8 mouse cellular contexts compared by ENCODE assay signal in the genomic region with DNA sequence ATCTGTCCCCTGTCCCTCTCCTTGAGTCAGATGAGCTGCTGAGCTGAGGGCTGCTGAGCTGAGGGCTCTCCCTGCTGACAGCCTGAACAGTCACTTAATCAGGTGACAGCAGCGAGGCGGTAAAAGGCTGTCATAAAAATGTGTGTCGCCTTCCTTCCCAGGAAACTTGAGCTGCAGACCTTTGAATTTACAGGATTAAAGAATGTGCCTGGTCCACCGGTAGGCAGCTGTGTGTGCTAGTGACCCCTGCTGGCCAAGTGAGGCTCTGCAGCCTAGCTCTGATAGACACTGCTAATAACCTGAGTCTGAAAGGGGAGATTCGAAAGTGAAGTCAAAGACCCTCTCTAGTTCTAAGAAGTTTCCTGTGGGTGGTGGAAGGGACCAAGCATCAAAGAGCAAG. TPM values are rescaled to one million over a fixed set of nuclear protein-coding genes. Genes with fewer than 3 reads are reported as not detected.
A peak's percentile ranks its signal among the peaks of the same experiment; 100 is the strongest.
DNase-seq lines count a peak whose midpoint lies in the region; TF ChIP-seq lines count a peak whose summit lies in the region.

No protein-coding gene starts in this region.

- no peaks in the 10 kb centered on the region for H3K9me3 ChIP-seq in E14TG2a.4 (ENCODE audit: low read length)

- H3K27me3 ChIP-seq in E14TG2a.4 (ENCODE audit: insufficient read depth, low read length): peaks cover 43% of the 10 kb centered on the region

- intact Hi-C loops in heart, postnatal 10 days (cut with DNase I): loop anchor here (1.0 kb wide), 1 partner anchor 160 kb away; no protein-coding TSS in a partner anchor

- H3K4me1 ChIP-seq in E14TG2a.4 (replicated peaks; ENCODE audit: low read depth, low read length): no peaks in the 10 kb centered on the region

- TF ChIP-seq CTCF in E14TG2a.4 (conservative IDR thresholded peaks at IDR 0.05; ENCODE audit: low read length): peak; percentile 96

- peak; percentile 78 for DNase-seq in adrenal gland, postnatal 14 days
- peak; percentile 72 for DNase-seq in embryo, embryonic 11.5 days (ENCODE audit: low read depth, low spot score)
- peak; percentile 61 to 81 for DNase-seq in heart, postnatal 10 days
- peak; percentile 52 to 91 for DNase-seq in layer of hippocampus, adult 18-20 months (ENCODE audit: low spot score in 2 of 2)
- peak; percentile 68 for DNase-seq in lung, postnatal 10 days
- DNase-seq in retina, postnatal 7 days (ENCODE audit: low read depth, low spot score): peak; percentile 68
- peak; percentile 25 for DNase-seq in urinary bladder, postnatal 10 days (ENCODE audit: low spot score)

- no peaks in the 10 kb centered on the region for H3K36me3 ChIP-seq in E14TG2a.4 (ENCODE audit: insufficient read depth, low read length)

- H3K4me3 ChIP-seq in E14TG2a.4 (replicated peaks; ENCODE audit: low read length): no peak overlapping the region

RNA-seq across cellular contexts. Expression of gene Slc6a1, which starts 32.1 kb away (rescaled TPM):
- total RNA-seq in adrenal gland, postnatal 14 days (2021): 0.45 TPM in 1 of 2 replicates, not detected in the other
- total RNA-seq in heart, postnatal 10 days (2021): under 1 TPM; 0.10 to 0.20 TPM
- total RNA-seq in layer of hippocampus, adult 18-20 months (2021): 100 to 1,000 TPM; 282 to 291 TPM

Comparison
In these comparisons a context has a peak if more than half of its experiments do, and no peak if none do; other contexts are left out.
1. DNase-seq: peak in every context shown above with its lines; median percentile 78 in adrenal gland, postnatal 14 days; 72 in embryo, embryonic 11.5 days; 72 in layer of hippocampus, adult 18-20 months; 71 in heart, postnatal 10 days; 68 in lung, postnatal 10 days; 68 in retina, postnatal 7 days; 25 in urinary bladder, postnatal 10 days.
2. RNA of gene Slc6a1, which starts 32.1 kb away (total RNA-seq): 282 to 291 TPM in layer of hippocampus, adult 18-20 months; 0.10 to 0.20 TPM in heart, postnatal 10 days and 0.45 TPM in adrenal gland, postnatal 14 days; every median in the first group is over 100 times any median in the second.